Mouse (Mus musculus) thymus, postnatal 0 days (tissue): ENCODE measurements at regions not wholly inside any gene's neighbourhood (a gene's known extent, or its start where the extent isn't known, plus 50 kb on each side); places are given as distances from the start of the nearest gene placed in this dataset.

Source experiments
- DNase-seq: peaks from one replicate; pipeline ENCODE4 v3.0.0-alpha.2; 2015; ENCODE audit warnings: low spot score

DNA sequence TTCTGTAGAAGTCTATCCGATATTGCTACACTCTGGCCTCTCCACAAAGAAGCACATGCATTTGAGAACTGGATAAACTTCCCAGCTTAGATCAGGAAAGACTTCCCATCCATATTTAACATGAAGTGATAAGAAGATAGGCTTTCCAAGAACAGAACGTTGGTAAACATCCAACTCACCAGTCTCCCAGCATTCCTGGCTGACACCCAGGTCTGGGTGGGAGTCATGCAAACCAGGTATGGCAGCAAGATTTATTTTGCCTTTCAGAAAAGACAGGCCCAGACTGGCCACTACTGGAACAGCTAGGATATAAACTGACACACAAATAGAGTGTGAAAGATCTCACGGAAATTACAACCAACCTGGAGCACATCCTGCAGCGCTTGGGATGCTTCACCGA is 459.6 kb downstream of the Psat1 start:
- no peak for DNase-seq

DNA sequence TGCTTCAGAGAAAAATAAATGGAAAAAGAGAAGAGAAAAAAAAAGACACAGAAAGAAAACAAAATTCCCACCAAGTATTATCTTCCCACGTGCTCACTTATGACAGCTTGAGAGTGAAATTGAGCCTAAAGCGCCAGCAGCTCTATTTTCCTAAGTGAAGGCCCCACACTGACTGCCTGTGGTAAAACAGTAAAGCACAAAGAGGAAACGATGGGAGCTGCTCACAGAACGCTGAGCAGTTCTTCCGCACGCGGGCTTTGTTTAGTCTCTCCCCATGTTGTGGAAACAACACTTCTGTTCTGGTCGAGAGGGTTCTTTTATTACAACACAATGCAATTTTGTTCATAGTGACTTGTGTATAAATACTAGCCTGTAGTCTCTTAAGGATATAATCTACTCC is 465.5 kb downstream of the Psat1 start:
- no peak for DNase-seq

DNA sequence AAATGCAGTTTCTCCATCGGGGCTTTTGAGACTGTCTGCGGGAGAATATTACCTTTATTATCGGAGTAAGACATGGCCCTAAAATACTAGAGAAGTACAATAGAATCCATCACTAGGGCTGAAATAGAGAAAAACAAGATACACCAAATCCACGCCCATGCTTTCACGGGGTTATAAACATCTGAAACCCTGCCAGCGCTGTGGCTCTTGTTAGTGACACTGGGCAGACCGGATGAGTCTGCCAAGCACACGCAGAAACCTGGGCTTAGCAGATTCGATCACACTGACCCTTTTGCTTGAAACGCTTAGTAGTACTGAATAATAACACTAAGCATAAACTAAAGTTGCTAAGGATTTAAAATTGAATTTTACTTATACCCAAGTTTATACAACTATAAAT is 477.6 kb downstream of the Psat1 start:
- no peak for DNase-seq

DNA sequence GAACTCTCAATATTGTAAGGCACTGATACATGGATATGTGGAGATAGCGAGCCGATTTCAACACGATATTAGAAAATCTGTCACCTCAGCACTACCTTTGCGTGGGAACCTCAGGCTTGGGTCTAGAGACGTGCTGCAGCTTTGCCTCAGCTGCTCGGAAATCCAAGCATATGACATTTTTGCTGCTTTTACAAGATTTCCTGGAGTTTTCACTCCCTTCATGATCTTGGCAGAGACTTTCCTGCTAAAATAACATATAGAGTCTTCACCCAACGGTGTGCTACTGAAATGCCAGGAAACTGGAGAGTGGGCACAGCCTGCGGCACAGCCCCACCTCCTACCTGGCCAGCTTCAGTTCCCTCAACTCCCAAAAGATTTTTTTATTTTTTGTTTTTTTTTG is 480.4 kb downstream of the Psat1 start:
- DNase-seq, result no peak

DNA sequence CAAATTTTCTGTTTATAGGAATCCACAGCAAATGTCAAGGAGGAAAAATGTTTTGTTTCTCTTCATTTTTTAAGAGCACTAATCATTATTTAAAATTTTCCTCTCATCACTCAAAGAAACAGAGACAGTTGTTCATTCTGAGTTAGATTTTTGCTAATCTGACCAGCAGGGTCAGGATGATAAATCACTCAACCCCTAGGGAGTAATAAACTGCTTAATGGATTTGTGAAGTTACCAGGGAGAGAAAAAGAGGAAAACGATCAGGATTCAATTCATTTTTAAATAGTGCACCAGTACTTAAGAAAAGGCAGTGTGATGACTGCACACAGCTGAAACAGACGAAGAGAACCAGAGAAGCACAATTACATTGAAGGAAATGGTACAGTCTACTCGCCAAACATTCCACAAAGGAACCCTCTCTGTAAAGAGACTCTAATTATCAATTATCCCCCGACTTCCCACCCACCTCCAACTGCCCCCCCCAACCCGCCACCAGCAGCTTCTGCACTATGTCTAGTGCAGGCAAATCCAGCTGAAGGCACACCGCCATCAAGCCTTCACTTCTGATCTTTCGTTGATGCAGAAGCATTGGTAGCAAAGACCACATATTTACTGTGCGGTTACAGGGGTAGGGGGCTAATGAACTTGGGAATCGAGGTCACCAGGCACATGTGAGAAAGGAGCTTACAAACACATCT is 481.9 kb downstream of the Psat1 start:
- DNase-seq, result no peak

DNA sequence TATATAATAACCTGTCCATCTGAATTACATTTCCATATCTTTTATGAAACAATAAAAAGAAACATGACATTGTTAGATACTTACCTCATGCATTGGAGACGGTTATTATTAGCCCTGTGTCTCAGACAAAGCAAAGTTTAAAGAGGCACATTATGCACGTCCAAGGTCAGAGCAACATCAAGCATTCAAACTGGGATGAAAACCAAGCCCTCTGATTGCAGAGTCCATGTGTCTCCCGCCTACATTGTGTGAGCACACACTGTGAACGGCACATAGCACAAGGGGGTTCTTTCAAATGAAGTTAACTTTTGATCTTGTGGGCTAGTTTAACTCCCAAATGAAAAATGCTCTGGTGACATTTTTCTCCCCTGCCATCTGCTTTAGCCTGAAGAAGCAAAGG is 489.3 kb downstream of the Psat1 start:
- DNase-seq, result no peak

DNA sequence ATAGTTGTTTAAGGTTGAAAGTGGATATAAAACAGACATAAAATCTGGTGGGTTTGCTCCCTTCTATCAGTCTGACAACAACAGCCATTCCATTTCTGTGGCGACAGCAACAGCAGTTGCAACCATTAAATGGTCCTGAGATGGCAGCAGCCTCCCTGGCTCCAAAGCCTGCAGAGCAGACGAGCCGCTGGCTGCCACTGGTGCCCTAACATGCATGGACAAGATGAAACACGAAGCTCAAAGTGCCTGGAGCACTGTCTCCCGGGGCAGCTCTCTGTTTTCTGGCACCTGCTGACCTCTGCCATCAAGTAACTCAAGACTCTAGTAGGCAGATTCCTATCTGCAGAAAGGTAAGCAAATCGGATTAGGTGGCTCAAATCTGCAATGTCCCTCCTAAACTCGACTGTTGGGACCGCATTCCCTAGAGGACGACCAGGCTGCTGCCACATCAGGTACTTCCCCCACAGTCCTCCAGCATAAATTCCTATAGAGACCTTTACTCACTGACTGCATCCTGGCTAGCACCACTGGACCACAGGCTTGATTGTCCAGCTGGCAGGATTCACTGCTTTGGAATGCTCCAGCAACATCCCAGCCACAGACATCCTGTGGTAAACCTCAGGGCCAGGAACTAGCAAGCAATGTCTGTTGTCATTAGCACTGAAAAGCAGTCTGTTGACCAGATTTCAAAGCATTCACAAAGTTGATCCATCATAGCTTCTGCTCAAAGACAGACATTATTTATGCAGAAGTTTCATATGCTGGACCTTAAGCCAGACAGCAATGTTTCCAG is 490.0 kb downstream of the Psat1 start:
- DNase-seq, result no peak

DNA sequence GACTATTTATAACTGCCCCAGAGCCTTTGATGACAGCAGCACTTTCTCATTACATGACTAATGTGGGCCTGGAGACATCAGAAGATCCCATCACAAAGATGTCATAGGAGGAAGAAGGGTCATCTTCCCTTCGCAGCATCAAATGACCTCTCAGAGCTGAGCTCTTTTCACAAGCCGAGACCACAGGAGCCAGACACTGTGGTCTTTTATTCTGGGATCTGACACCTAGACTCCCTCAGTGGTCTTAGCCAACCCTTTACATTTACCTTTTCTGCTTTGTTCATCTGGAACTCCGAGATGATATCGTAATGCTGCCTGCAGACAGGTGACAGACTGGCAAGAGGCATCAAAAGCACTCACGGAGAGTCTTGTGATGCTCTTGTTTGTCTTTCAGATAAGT is 498.1 kb downstream of the Psat1 start:
- no peak for DNase-seq

DNA sequence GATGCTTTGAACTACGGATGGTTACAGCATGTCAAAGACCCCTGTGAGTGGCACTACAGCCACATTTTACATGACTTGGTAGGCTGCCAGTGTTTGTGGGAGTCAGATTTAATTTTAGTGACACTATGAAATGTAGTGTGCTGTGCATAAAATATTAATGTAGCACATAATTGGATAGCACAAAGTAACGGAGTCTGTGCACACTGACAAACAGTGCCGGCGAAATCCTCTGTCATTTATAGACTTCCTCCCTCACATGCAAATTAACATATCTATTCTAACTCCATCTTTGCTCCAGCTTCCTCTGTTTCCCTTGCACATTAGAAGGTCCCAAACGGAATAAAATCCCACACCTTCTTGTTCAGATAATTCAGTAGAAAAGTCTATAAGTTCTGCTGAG is 515.3 kb downstream of the Psat1 start:
- DNase-seq, result no peak

DNA sequence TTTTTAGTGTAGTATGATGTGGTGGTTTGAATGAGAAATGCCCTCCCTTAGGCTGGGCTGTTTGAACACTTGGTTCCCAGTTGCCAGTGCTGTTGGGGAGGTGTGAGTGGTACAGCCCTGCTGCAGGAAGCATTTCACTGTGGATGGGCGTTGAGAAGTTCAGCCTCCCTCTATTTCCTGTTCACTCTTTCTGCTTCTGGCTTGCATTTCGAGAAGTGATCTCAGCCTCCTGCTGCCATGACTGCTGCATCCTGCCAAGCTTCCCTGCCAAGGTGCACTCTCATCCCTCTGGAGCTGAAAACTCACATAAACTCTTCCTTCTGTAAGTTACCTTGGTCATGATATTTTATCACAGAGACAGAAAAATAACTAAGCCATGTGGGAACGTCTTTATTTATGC is 525.8 kb downstream of the Psat1 start:
- no peak for DNase-seq

DNA sequence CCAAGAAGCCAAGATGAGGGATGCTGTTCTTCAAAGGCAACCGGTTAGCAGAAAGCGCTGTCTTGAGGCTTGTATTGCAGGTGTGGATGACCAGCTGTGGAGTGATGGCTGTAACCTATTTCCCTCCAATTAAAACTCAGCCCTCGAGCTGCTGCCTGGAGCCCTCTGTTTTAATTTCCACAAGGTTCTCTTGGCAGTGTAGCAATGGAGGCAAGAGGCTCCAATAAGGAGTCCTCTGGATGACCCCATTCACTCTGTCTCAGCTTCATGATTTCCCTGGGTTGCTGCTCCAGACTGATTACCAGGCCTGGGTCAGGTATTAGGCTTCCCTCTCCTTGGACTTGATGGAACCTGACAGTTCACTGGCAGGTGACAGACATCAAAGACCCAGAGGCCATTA is 548.5 kb downstream of the Psat1 start:
- DNase-seq, result no peak

DNA sequence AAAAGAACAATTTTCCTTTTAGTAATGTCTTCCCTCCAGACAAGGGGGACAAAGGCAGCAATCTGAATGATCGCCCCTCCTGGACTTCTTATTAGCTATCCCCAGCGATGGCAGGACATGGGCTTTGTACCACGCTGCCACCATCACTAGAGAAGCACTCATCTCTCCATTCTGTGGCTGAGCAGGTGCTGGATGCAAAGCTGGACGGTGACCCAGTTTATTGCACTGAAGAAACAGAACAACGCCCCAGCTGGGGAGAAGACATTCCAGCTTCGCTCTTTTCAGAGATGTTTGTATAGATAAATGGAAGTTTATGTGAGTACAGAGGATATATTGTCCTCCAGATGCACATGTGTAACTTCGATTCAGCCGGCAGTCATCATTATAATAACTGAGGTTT is 575.5 kb downstream of the Psat1 start:
- DNase-seq, result no peak

DNA sequence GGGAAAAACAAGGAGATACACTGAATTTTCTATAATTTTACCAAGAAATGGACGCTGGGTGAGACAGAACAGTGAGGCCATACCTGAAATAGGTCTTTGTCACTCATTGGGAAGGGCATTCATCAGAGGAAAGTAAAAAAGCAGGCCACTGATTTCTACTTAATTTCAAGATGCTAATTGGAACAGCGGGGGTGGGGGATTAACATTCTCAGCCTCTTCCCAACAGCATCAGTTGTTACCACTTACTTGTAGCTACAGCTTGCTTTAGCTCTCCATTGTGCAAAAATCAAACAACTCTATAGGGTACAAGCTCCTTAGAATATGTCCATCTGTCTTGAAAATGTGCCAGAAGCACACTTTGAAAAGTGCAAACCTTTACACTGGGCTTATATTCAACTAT is 580.2 kb downstream of the Psat1 start:
- no peak for DNase-seq

DNA sequence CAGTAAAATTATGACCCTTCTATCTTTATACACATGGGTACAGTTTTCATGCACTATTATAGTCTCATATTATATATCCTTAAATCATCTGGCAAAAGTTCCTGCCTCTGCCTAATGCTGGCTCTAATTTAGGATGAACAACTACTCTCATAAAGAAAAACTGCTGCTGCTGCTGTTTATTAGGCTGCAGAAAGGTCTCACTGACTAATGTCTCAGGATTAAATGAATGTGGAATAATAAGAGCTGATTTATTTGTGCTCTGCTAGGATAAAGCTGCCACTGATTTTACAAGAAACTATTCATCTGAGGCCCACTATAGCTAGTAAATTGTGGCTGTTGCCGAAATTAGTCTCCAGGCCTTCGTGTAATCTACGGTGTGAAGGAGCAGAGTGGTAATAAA is 590.0 kb downstream of the Psat1 start:
- DNase-seq, result no peak

DNA sequence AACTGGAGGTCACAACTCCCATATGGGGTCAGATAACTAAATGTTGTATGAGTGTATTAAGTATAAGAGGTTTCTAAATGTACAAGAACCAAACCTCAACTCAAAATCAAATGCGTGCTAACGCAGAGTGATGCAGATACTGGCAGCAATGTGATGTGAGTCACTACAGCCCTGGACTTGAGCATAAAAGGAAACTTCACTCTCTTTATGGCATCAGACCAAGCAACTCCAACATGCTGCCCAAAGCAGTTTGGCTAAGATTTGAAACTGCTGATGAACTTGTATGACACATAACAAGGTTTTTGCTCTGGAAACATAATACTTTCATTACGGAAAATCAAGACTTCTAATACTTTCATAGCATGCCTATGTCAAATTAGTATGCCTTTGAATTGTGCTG is 598.8 kb downstream of the Psat1 start:
- no peak for DNase-seq

DNA sequence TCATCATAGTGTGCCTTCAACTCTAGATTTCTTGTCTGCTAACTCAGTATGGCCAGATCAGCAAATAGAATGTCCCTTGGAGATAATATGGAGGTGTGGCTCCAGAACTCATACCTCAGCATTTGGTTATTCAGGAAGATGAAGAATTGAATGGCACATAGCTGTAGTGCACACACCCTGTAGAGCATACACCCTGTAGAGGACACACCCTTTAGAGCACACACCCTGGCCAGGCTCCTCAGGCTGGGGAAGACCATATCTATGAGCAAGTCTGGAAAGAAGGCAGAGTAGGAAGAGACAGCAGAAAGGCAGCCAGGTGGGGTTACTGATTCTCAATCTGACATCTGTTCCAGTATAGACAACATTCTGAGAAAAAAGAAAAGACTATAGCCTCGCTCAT is 604.9 kb downstream of the Psat1 start:
- DNase-seq, result no peak

DNA sequence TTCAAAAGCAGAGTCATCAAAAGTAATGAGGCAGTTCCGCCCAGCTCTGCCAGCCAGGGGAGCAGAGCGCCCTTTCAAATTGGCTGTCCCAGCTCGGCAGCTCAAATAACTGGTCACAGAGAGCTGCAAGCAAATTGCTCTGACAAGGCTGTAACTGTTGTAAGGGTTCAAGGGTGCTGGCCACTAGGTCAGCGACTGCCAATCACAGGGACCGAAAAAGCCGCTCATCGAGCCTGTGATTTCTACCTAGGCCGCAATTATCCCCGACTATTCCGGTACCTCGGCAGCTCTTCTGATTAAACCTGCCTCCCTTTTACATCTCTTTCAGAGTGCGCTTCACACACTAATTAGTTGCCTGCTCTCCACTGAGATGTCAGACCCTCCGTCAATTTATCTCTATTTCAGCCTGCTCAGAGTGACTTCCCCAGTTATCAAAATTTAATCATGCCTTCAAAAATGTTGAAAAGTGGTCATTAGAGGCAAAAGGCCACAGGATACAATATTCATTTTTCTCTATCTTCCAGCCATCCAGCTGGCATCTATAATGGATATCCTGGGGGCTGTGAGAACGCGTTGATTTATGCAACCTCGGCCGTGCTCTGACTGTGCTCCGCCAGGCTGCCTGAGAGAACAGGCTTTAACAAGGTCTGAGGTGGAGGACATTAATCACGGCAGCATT is 606.7 kb downstream of the Psat1 start:
- no peak for DNase-seq

DNA sequence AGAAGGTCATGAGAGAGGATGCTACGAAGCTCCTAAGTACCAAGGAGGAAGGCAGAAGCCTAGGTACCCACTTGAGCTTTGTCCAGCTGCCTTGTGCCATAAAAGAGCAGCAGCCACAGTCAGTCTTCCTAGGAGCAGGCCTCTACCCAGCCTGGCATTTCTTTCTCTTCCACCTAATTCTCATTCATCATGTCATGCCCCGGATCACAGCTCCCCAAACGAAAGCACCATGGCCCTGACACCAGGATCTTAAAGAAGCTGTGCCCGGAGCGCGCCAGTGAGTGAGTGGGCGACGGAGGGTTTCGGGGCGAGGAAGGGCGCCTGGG is 607.2 kb downstream of the Psat1 start:
- no peak for DNase-seq

DNA sequence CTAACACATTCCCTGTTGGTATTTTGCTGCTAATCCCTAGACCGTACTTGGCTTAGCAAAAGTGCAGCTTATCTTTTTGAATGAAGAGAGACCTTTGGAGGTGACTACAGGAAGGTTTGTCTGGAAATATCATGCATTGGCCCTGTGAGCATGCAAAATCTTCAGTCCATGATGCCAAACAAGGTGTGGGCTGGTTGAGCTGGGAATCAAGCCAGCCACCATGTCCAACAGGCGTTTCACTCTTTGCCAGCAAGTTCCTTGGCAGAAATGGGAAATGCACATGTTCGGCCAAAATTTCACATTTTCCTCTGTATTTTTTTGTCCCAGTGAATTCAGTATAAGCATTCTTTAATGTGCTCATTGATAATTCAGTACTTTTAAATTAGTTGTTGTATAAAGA is 617.0 kb downstream of the Psat1 start:
- no peak for DNase-seq

DNA sequence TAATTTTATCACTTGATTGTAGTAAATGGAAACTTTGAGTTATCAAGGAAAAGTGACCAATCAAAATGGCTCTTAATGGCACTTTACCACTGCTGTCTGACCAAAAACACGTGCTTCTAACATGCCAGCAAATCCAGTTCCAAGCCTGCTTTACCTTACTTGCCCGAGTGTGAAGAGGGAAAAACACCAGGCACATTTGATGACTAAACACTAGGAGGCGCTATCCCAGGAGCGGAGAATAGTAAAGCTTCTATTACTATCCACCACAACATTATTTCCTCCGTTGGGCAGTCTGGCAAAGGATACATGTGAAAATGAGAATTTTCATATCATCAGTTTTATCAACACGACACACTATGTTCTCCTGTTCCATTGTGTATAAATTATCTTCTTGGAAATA is 647.7 kb downstream of the Psat1 start:
- DNase-seq, result no peak

DNA sequence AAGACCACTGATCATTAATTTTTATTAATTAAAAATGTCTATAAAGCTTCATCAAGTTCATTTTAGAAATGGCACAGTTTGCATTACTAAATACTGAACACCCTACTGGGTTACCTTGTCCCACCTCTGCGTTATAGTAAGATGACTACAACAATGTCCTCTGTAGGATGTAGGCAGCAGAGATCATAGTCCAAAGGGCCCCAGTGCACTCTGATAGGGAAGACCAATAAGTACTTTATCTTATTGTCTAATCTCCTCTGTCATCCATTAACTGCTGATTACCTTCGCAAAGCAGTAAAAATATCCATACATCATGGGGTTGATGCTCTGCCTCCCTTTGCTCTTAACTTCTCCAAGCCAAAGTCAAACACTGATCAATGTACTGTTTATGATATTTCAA is 662.1 kb downstream of the Psat1 start:
- no peak for DNase-seq

DNA sequence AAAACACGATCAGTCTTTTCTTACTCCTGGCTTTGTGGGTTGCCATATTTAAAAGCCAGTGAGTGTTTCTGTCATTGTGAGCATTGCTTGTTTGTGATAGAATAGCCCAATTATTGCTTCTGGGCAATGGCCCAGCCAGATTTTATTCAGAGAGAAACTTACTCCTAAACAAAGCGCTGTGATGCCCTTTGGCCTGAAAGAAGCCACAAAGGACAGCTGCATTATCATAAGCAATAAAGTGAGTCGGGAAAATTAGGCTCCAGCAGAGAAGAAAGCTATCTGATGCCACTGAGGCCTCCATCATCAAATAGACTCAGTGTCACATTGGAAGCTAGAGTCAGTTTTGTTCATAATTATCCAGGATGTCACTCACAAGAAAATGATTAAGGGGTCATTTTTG is 644.9 kb upstream of the Tle4 start:
- no peak for DNase-seq
